Mouse (Mus musculus): ENCODE measurements around the gene Trp53. TPM values are rescaled to one million over a fixed set of nuclear protein-coding genes. Genes with fewer than 3 reads are reported as not detected.

Trp53 gene
- 68.6 and 188 TPM in 2 replicates for polyA plus RNA-seq (2012; rRNA removed; ENCODE audit: low replicate concordance)

GRCm38 (mm10) chr11:69580091-69580514 is at the start of gene Trp53, which contains the start of gene Wrap53:
Gene Trp53 (plus strand): TSS chr11:69580359.
Gene Wrap53 (minus strand): TSS chr11:69580255.

GRCm38 (mm10) chr11:69549060-69549656 is 31.0 kb upstream of the Trp53 start, which contains the start of gene Dnah2:
Gene Dnah2 (minus strand): TSS chr11:69549110.

GRCm38 (mm10) chr11:69559851-69560765 is 20.1 kb upstream of the Trp53 start, which contains the start of gene Efnb3:
Gene Efnb3 (minus strand): TSS chr11:69560205.

GRCm38 (mm10) chr11:69605726-69606490 is 25.7 kb downstream of the Trp53 start, which contains the start of gene Atp1b2:
Gene Atp1b2 (minus strand): TSS chr11:69605942.

GRCm38 (mm10) chr11:69617805-69618204 is 37.6 kb downstream of the Trp53 start, which contains the start of gene Shbg:
Gene Shbg (minus strand): TSS chr11:69617905.

GRCm38 (mm10) chr11:69621571-69622268 is 41.6 kb downstream of the Trp53 start, which contains the start of gene Sat2:
Gene Sat2 (plus strand): TSS chr11:69622024.

GRCm38 (mm10) chr11:69632284-69633089 is 52.3 kb downstream of the Trp53 start, which contains the start of gene Fxr2:
Gene Fxr2 (plus strand): TSS chr11:69632990.

Other genes with a start within 250 kb of the Trp53 start
- gene Rnf227, start 239.9 kb upstream of the Trp53 start, polyA plus RNA-seq (2012; rRNA removed; ENCODE audit: low replicate concordance): 0.73 and 2.0 TPM in 2 replicates
- 45.5 and 209 TPM in 2 replicates for gene Chd3, start 211.0 kb upstream of the Trp53 start, polyA plus RNA-seq (2012; rRNA removed; ENCODE audit: low replicate concordance)
- 180 and 191 TPM in 2 replicates for gene Naa38, start 184.9 kb upstream of the Trp53 start, polyA plus RNA-seq (2012; rRNA removed; ENCODE audit: low replicate concordance)
- 30.0 and 32.3 TPM in 2 replicates for gene Cyb5d1, start 184.7 kb upstream of the Trp53 start, polyA plus RNA-seq (2012; rRNA removed; ENCODE audit: low replicate concordance)
- 50.9 and 97.6 TPM in 2 replicates for gene Tmem88, start 182.1 kb upstream of the Trp53 start, polyA plus RNA-seq (2012; rRNA removed; ENCODE audit: low replicate concordance)
- 8.0 and 17.4 TPM in 2 replicates for gene Kdm6b, start 166.7 kb upstream of the Trp53 start, polyA plus RNA-seq (2012; rRNA removed; ENCODE audit: low replicate concordance)
- 0.29 and 1.4 TPM in 2 replicates for gene Dnah2, start 31.2 kb upstream of the Trp53 start, polyA plus RNA-seq (2012; rRNA removed; ENCODE audit: low replicate concordance)
- 0.49 and 29.6 TPM in 2 replicates for gene Efnb3, start 20.2 kb upstream of the Trp53 start, polyA plus RNA-seq (2012; rRNA removed; ENCODE audit: low replicate concordance)
- gene Wrap53, start 104 bp upstream of the Trp53 start, polyA plus RNA-seq (2012; rRNA removed; ENCODE audit: low replicate concordance): 15.8 and 19.8 TPM in 2 replicates
- 28.5 and 39.7 TPM in 2 replicates for gene Atp1b2, start 25.6 kb downstream of the Trp53 start, polyA plus RNA-seq (2012; rRNA removed; ENCODE audit: low replicate concordance)
- gene Shbg, start 37.5 kb downstream of the Trp53 start, polyA plus RNA-seq (2012; rRNA removed; ENCODE audit: low replicate concordance): not detected in 2 replicates
- 10.9 and 12.6 TPM in 2 replicates for gene Sat2, start 41.7 kb downstream of the Trp53 start, polyA plus RNA-seq (2012; rRNA removed; ENCODE audit: low replicate concordance)
- 58.6 and 88.5 TPM in 2 replicates for gene Fxr2, start 52.6 kb downstream of the Trp53 start, polyA plus RNA-seq (2012; rRNA removed; ENCODE audit: low replicate concordance)
- gene Sox15, start 75.0 kb downstream of the Trp53 start, polyA plus RNA-seq (2012; rRNA removed; ENCODE audit: low replicate concordance): 0.15 and 0.24 TPM in 2 replicates
- 144 and 237 TPM in 2 replicates for gene Mpdu1, start 82.3 kb downstream of the Trp53 start, polyA plus RNA-seq (2012; rRNA removed; ENCODE audit: low replicate concordance)
- 56.3 and 61.7 TPM in 2 replicates for gene Cd68, start 85.8 kb downstream of the Trp53 start, polyA plus RNA-seq (2012; rRNA removed; ENCODE audit: low replicate concordance)
- gene Eif4a1, start 92.1 kb downstream of the Trp53 start, polyA plus RNA-seq (2012; rRNA removed; ENCODE audit: low replicate concordance): 319 and 587 TPM in 2 replicates
- 85.1 and 101 TPM in 2 replicates for gene Senp3, start 101.7 kb downstream of the Trp53 start, polyA plus RNA-seq (2012; rRNA removed; ENCODE audit: low replicate concordance)
- gene Tnfsf13, start 105.4 kb downstream of the Trp53 start, polyA plus RNA-seq (2012; rRNA removed; ENCODE audit: low replicate concordance): 6.3 and 13.6 TPM in 2 replicates
- 46.0 and 77.8 TPM in 2 replicates for gene Tnfsf12, start 115.5 kb downstream of the Trp53 start, polyA plus RNA-seq (2012; rRNA removed; ENCODE audit: low replicate concordance)
- 9.8 and 12.9 TPM in 2 replicates for gene Tnfsfm13, start 115.7 kb downstream of the Trp53 start, polyA plus RNA-seq (2012; rRNA removed; ENCODE audit: low replicate concordance)
- 15.1 and 47.7 TPM in 2 replicates for gene Polr2a, start 178.3 kb downstream of the Trp53 start, polyA plus RNA-seq (2012; rRNA removed; ENCODE audit: low replicate concordance)
- gene Slc35g3, start 181.6 kb downstream of the Trp53 start, polyA plus RNA-seq (2012; rRNA removed; ENCODE audit: low replicate concordance): 0.10 and 0.21 TPM in 2 replicates
- gene Zbtb4, start 185.6 kb downstream of the Trp53 start, polyA plus RNA-seq (2012; rRNA removed; ENCODE audit: low replicate concordance): 44.2 and 58.0 TPM in 2 replicates
- 15.3 and 30.1 TPM in 2 replicates for gene Chrnb1, start 215.6 kb downstream of the Trp53 start, polyA plus RNA-seq (2012; rRNA removed; ENCODE audit: low replicate concordance)
- 9.8 and 16.7 TPM in 2 replicates for gene Fgf11, start 221.5 kb downstream of the Trp53 start, polyA plus RNA-seq (2012; rRNA removed; ENCODE audit: low replicate concordance)
- gene Tmem102, start 225.3 kb downstream of the Trp53 start, polyA plus RNA-seq (2012; rRNA removed; ENCODE audit: low replicate concordance): 0.16 and 7.0 TPM in 2 replicates
- gene Gm39566, start 234.9 kb downstream of the Trp53 start, polyA plus RNA-seq (2012; rRNA removed; ENCODE audit: low replicate concordance): not detected in 2 replicates
- gene Spem2, start 238.1 kb downstream of the Trp53 start, polyA plus RNA-seq (2012; rRNA removed; ENCODE audit: low replicate concordance): not detected in 2 replicates
- gene Spem1, start 241.8 kb downstream of the Trp53 start, polyA plus RNA-seq (2012; rRNA removed; ENCODE audit: low replicate concordance): 0.31 TPM in 1 of 2 replicates, not detected in the other

All from subcutaneous adipose tissue, adult 2 months (tissue).